Mouse (Mus musculus): ENCODE data around the gene Tubgcp2. TPM values are rescaled to one million over a fixed set of nuclear protein-coding genes. Genes with fewer than 3 reads are reported as not detected.

The Tubgcp2 gene
- total RNA-seq (2021), result 10 to 100 TPM; 31.9 to 35.4 TPM
- long read RNA-seq, experiment 1, transcript Tubgcp2-201 (18 exons, 2,960 nt), result minor isoform, 6 of 52 reads
- long read RNA-seq, experiment 1, transcript Tubgcp2-207 (18 exons, 3,060 nt), result major isoform, 33 of 52 reads
- long read RNA-seq, experiment 1, partial matches to known transcripts, result 9 of 52 reads
- long read RNA-seq, experiment 1, other reads (novel, unspliced or antisense), result 2 of 52 reads
- long read RNA-seq, experiment 2, transcript Tubgcp2-207 (18 exons, 3,060 nt), result major isoform, 9 of 18 reads
- long read RNA-seq, experiment 2, partial matches to known transcripts, result 5 of 18 reads
- long read RNA-seq, experiment 2, other reads (novel, unspliced or antisense), result 4 of 18 reads

- peak; percentile 97 to 98 for DNase-seq
These were observed at the start of gene Tubgcp2, which contains the start of gene Zfp511 for GRCm38 (mm10) chr7:140036281-140037170. TSS of gene Tubgcp2 (minus strand) at chr7:140036669. TSS of gene Zfp511 (plus strand) at chr7:140036391.

GRCm38 (mm10) chr7:140082242-140082678, 45.8 kb upstream of the Tubgcp2 start, which contains the start of gene Caly:
TSS of gene Caly (minus strand) at chr7:140082548.
- no peak for DNase-seq

- no peak for DNase-seq
These were observed 45.2 kb upstream of the Tubgcp2 start for GRCm38 (mm10) chr7:140081408-140082241.

- DNase-seq, result peak; percentile 70 to 75
These were observed 44.2 kb upstream of the Tubgcp2 start for GRCm38 (mm10) chr7:140080503-140081156.

- DNase-seq, result peak; percentile 45 to 82
These were observed 42.2 kb upstream of the Tubgcp2 start for GRCm38 (mm10) chr7:140078711-140079110.

- DNase-seq, result no peak
These were observed 41.2 kb upstream of the Tubgcp2 start for GRCm38 (mm10) chr7:140077698-140078097.

GRCm38 (mm10) chr7:140070042-140070711, 33.7 kb upstream of the Tubgcp2 start:
- DNase-seq, result peak; percentile 21 to 41

- DNase-seq, result no peak
These were observed 30.9 kb upstream of the Tubgcp2 start for GRCm38 (mm10) chr7:140067397-140067796.

GRCm38 (mm10) chr7:140063092-140063491, 26.6 kb upstream of the Tubgcp2 start:
- peak; percentile 40 to 75 for DNase-seq

- peak in 1 of 2 experiments; percentile 15 for DNase-seq
These were observed 25.8 kb upstream of the Tubgcp2 start for GRCm38 (mm10) chr7:140062307-140062706.

GRCm38 (mm10) chr7:140061832-140062130, 25.3 kb upstream of the Tubgcp2 start:
- no peak for DNase-seq

GRCm38 (mm10) chr7:140060936-140061831, 24.7 kb upstream of the Tubgcp2 start:
- no peak for DNase-seq

- DNase-seq, result no peak
These were observed 23.1 kb upstream of the Tubgcp2 start for GRCm38 (mm10) chr7:140059601-140060000.

- no peak for DNase-seq
These were observed 22.1 kb upstream of the Tubgcp2 start for GRCm38 (mm10) chr7:140058528-140058927.

GRCm38 (mm10) chr7:140057413-140058407, 21.2 kb upstream of the Tubgcp2 start:
- peak in 1 of 2 experiments; percentile 19 for DNase-seq

- no peak for DNase-seq
These were observed 17.7 kb upstream of the Tubgcp2 start for GRCm38 (mm10) chr7:140054124-140054523.

GRCm38 (mm10) chr7:140049115-140049689, 12.7 kb upstream of the Tubgcp2 start:
- peak in 1 of 2 experiments; percentile 45 for DNase-seq
